Mouse (Mus musculus): ENCODE data around the gene Serpina3m.
"Not testable (repeated sequence)": the region's sequence is repeated elsewhere in the genome, so short reads cannot be mapped to it uniquely, and the experiment has no call there.

Serpina3m gene

GRCm38 (mm10) chr12:104388477-104388876 lies 50.2 kb downstream of the Serpina3m start:
- DNase-seq (ENCODE audit: low spot score), result no peak

DNA sequence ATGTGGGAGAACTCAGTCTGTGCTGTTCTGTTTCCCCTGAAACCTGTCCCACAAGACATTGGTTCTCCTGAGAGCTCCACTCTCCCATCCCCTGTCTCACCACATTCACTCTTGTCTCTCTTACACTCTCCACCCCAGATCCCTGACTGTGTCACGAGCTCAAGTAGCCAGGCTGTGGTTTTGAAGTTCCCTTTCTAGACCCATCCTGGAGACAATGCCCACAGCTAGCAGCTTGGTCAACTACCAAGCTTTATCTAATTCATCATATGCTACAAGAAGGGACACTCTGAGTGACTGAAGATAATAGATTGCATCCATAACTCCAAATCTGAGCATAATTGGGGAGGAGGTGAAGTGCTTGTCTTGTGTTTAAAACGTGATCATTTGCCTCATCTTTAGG lies 52.8 kb downstream of the Serpina3m start:
- DNase-seq (ENCODE audit: low spot score), result not testable (repeated sequence)

- no peak for DNase-seq (ENCODE audit: low spot score)
Measured at GRCm38 (mm10) chr12:104403968-104404367, 65.7 kb downstream of the Serpina3m start.

- DNase-seq (ENCODE audit: low spot score), result no peak
Measured at GRCm38 (mm10) chr12:104406454-104406885, 68.2 kb downstream of the Serpina3m start, which contains the start of gene Serpina3n. TSS of gene Serpina3n (plus strand) at chr12:104406729.

- no peak for DNase-seq (ENCODE audit: low spot score)
Measured at GRCm38 (mm10) chr12:104412507-104412906, 74.2 kb downstream of the Serpina3m start.

DNA sequence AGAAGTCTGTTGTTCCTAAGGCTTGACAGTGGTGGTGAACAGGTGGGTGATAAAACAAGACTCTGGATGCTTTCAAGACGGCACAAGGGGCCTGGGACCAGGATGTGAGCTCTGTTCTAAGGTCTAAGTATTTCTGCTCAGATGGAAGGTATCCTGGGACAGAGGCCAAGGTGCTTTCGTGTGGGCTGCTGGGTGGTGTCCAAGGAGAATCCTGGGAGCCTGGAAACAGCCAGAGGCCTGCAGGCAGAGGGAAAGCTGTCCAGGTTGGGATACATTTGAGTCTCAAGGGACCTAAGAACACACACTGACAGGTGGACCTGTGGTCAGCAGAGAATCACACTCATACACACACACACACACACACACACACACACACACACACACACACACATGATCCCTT lies 76.3 kb downstream of the Serpina3m start:
- no peak for DNase-seq (ENCODE audit: low spot score)

- peak; percentile 74 for DNase-seq (ENCODE audit: low spot score)
Measured at GRCm38 (mm10) chr12:104415625-104416315, 77.5 kb downstream of the Serpina3m start.

DNA sequence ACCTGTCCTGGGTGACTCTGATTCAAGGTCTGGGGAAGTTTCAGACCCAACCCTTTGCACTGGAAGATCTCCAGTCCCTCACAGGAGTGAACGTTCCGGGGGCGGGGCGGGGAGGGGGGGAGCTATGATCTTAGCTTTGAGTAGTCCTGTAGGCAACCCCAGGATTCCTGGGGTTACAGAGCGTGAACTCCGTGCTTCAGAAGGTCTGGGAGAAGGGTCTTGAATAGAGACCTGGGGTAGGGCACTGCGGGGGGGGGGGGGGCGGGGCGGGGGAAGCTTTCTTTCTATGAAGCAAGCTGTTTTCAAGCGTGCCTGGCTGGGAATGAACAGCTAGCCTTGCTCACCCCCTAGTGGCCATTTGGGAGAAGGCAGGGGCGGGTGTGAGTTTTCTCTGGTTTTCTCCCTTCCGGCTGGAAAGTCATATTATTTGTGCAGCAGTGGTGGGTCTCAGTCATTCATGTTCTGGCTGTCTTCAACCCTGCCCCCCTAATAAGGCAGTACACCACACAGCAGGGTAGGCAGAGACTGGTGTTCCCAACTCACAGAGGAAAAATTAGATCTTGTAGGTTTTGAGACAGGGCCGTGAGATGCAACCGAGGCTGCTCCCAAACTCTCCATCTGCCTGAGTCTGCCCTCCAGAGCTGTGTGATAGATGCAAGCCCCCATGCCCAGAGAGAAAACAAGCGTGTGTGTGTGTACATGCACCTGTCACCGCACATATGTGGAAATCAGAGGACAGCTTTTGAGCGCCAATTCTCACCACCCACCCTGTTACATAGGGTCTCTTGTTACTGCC lies 80.3 kb downstream of the Serpina3m start:
- peak; percentile 48 for DNase-seq (ENCODE audit: low spot score)

DNA sequence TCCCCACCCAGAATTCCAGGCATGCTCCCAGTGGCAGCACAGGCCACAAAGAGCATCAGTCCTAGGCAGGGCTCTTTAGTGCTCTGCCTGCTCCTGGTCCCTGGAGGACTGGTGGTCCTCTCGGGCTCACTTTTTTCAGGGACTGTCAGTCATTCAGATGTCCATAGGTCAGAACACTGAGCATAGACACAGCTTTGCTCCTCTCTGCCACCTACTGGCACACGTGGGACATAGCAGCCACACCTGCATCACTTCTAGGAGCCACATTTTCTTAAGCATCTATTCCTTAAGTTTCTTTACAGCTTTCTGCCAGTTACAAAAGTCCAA lies 80.8 kb downstream of the Serpina3m start:
- DNase-seq (ENCODE audit: low spot score), result no peak

DNA sequence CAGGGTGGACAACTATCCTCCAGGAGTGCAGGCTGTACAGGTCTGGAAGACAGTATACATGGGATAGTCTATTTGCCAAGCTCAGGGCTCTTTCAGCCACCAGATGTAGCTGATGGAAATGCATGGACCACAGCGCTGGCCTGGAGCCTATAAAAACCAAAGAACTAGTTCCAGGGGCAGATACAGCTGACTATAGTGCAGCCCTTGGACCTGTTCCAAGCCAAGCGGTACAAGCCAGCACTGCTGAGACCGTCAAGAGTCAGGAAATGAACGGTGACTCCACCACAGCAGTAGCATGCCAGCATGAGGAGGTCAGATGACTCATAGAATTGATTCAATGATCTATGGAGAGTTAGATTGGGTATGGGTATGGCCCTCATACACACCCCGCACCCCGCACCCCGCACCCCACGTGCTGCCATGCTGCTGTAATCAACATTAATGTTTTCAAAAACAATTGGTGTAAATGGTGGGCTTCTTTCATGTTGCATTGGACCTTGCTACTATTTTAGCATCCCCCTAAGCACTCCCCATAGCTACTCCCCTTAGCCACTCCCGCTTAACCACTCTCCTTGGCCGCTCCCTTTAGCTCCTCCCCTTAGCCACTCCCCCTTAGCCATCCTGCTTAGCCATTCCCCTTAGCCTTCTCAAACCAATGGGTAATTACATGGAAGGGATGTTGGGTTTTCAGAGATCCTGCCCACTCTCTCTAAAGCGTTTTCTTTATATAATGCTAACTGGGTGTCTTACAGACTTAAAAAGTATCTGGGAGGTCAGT lies 84.5 kb downstream of the Serpina3m start:
- DNase-seq (ENCODE audit: low spot score), result no peak

DNA sequence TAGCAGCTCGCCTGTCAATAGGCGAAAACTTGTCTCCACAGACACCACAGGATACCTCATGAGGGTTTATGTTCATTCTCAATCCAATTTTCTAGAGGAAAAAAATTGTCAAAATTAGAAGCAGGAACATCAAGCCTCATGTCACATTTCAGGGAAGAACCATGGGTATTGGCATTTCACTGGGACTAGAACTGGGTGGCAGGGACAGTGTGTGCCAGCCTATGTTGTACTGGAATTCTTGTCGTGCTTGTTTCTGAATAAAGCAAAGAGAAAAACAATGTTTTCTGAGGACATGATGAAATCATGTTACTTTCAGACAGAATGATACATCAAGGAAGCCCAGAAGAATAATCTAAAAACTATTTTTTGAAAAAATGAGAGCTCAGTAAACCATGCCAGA lies 87.3 kb downstream of the Serpina3m start:
- DNase-seq (ENCODE audit: low spot score), result no peak

DNA sequence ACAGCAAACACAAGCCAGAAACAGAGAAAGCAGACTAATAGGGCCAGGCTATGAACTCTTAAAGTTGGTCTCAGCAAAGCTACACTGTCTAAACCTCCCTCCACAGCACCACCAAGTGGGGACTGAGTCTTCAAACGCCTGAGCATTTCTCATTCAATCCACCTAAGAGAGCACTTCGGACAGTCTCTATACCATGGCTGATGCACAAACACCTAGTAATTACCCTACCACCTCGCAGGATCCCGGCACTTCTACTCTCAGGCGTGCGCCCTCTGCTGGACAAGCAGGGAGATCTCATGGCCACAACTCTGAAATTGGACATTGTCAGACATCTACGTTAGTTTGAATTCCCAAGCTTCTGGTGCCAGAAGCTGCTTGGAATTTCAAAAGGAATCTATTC lies 88.6 kb downstream of the Serpina3m start:
- no peak for DNase-seq (ENCODE audit: low spot score)

- DNase-seq (ENCODE audit: low spot score), result no peak
Measured at GRCm38 (mm10) chr12:104431359-104431758, 93.1 kb downstream of the Serpina3m start.

GRCm38 (mm10) chr12:104433214-104433613 lies 94.9 kb downstream of the Serpina3m start:
- DNase-seq (ENCODE audit: low spot score), result no peak

DNA sequence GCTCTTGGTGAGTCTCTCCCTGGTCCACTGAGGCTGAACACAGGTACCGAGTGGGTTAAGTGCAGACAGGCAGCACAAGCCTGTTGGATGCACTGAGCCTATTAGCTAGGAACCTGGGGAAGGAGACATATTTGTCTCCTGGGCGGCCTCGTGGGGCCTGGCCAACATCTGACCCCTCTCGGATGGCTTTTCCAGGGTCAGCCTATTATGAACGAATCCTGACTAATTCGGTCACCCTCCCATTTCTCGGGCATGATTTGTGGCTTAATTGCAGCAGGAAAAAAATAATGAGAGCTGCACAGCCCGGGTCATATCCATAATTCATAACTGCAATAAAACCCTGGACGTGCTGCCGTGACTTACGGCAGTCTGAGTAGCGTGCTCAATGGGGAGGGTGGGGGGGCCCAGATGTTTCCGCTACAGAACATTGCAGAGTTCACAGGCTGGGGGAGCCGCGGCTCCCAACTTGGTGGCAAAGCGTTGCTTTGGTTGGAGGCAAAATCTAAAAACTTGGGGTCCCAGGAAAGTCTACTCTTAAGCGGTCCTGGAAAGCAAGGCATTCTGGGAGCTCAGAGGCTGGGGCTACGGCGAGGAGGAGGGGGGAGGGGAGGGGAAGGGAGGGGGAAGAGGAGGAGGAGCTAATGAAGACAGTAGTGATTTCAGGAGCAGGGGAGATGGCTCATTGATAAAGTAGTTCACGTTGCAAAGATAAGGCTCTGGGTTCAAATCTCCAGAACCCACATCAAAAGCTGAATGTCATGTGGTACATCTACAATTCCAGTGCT lies 95.9 kb downstream of the Serpina3m start:
- DNase-seq (ENCODE audit: low spot score), result no peak

DNA sequence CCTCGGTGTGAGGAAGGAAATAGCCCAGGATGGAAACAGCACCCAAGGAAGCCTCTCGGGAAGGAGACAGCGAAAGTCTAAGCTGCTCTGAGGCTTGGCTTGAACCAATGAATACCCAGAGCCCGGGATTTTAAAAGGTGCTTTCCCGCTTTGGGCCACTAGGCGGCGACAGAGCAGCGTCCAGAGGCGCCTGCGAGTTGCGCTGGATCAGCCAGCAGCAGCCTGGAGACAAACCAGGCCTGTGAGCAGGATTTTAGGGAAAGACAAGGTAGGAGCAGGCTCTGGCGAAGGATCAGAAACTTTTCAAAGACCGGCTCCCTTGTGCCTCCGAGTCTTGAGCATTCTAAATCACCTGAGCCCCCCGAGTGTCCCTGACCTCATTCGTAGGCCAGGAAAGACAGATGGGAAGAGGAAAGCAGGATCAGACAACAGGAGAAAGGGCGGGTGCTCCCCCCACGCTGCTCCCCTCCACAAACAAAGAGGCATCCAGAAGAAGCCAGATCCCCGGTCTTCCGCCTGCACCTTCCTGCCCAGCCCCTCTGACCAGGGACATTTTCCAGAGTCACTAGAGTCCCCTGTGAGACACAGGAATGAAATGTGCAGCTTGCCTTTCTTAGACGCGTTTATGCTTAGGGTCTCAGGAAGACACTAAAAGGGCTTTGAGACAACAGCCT lies 101.9 kb downstream of the Serpina3m start:
- DNase-seq (ENCODE audit: low spot score), result peak; percentile 70

- DNase-seq (ENCODE audit: low spot score), result no peak
Measured at GRCm38 (mm10) chr12:104443716-104444115, 105.4 kb downstream of the Serpina3m start.

Data from left cerebral cortex, adult 11 months (tissue).